8 mouse cellular contexts compared by ENCODE assay signal in genomic region chr13:23555839-23556416, GRCm38 (mm10). TPM values are rescaled to one million over a fixed set of nuclear protein-coding genes. Genes with fewer than 3 reads are reported as not detected.
DNase-seq lines count a peak whose midpoint lies in the region; ATAC-seq and TF ChIP-seq lines count a peak whose summit lies in the region.

No protein-coding gene starts in this region.

- H3K4me2 ChIP-seq in liver, embryonic 15.5 days, result peak overlapping the region; percentile 71
- peak overlapping the region; percentile 95 for H3K4me2 ChIP-seq in neural tube, embryonic 11.5 days (ENCODE audit: low read depth)

- peak overlapping the region; percentile 68 for H3K4me3 ChIP-seq in ES-Bruce4 (ENCODE audit: low read depth, low read length)
- peak overlapping the region; percentile 61 for H3K4me3 ChIP-seq in liver, embryonic 15.5 days (replicated peaks)
- H3K4me3 ChIP-seq in neural tube, embryonic 11.5 days (ENCODE audit: low read depth, low read length), result peak overlapping the region; percentile 60

- H3K4me1 ChIP-seq in ES-Bruce4 (ENCODE audit: control insufficient read depth, insufficient read depth, low read length), result no peaks in the 10 kb centered on the region
- peaks cover 46% of the 10 kb centered on the region for H3K4me1 ChIP-seq in liver, embryonic 15.5 days (replicated peaks)
- no peaks in the 10 kb centered on the region; the same call in 1 of the 2 replicates for H3K4me1 ChIP-seq in neural tube, embryonic 11.5 days (ENCODE audit: control insufficient read depth, insufficient read depth, low read length)

- H3K36me3 ChIP-seq in ES-Bruce4 (ENCODE audit: control insufficient read depth, insufficient read depth, low read length, poor library complexity, severe bottlenecking), result no peaks in the 10 kb centered on the region
- H3K36me3 ChIP-seq in liver, embryonic 15.5 days (replicated peaks), result no peaks in the 10 kb centered on the region
- no peaks in the 10 kb centered on the region for H3K36me3 ChIP-seq in neural tube, embryonic 11.5 days (ENCODE audit: control insufficient read depth, insufficient read depth, low read length)

- intact Hi-C loops in heart, postnatal 10 days (cut with DNase I), result no loop called here

- DNase-seq in brain, embryonic 18.5 days (ENCODE audit: low read depth, low spot score), result peak; percentile 86
- DNase-seq in fat pad, adult 2 months (ENCODE audit: extremely low read depth, low read depth, low spot score), result peak; percentile 72
- peak; percentile 85 for DNase-seq in heart, postnatal 10 days
- DNase-seq in kidney, postnatal 4 days, result peak; percentile 73 to 85
- DNase-seq in neural tube, embryonic 11.5 days (ENCODE audit: low spot score), result peak; percentile 77
- DNase-seq in thymus, postnatal 14 days, result peak; percentile 76

- ATAC-seq in liver, embryonic 15.5 days (ENCODE audit: insufficient read depth), result peak; percentile 41
- ATAC-seq in neural tube, embryonic 11.5 days (ENCODE audit: insufficient read depth, low FRiP score, low TSS enrichment), result peak; percentile 70

- TF ChIP-seq POLR2A in ES-Bruce4 (IDR thresholded peaks at IDR 0.05; ENCODE audit: insufficient read depth, low read length), result peak; percentile 92

- no peak for TF ChIP-seq CTCF in ES-Bruce4 (IDR thresholded peaks at IDR 0.05; ENCODE audit: low read depth, low read length)

- H3K9ac ChIP-seq in ES-Bruce4 (ENCODE audit: low read depth, poor library complexity, severe bottlenecking), result peak overlapping the region; percentile 91
- H3K9ac ChIP-seq in liver, embryonic 15.5 days, result peak overlapping the region; percentile 72
- peak overlapping the region; percentile 75 for H3K9ac ChIP-seq in neural tube, embryonic 11.5 days (ENCODE audit: low read length)

- peak overlapping the region; percentile 94 for H3K27ac ChIP-seq in ES-Bruce4 (ENCODE audit: insufficient read depth, low read length)
- peak overlapping the region; percentile 97 for H3K27ac ChIP-seq in liver, embryonic 15.5 days (replicated peaks)
- H3K27ac ChIP-seq in neural tube, embryonic 11.5 days (ENCODE audit: low read depth, low read length), result peak overlapping the region; percentile 98

- under 1% methylated on average over 18 of the region's 18 CpGs for WGBS in liver, embryonic 15.5 days (ENCODE audit: insufficient replicate concordance)
- under 1% methylated on average over 18 of the region's 18 CpGs for WGBS in neural tube, embryonic 11.5 days

- H3K27me3 ChIP-seq in ES-Bruce4 (ENCODE audit: control insufficient read depth, insufficient read depth, low read length, poor library complexity, severe bottlenecking), result no peaks in the 10 kb centered on the region
- H3K27me3 ChIP-seq in liver, embryonic 15.5 days, result no peaks in the 10 kb centered on the region
- H3K27me3 ChIP-seq in neural tube, embryonic 11.5 days (ENCODE audit: control insufficient read depth, insufficient read depth, low read length), result no peaks in the 10 kb centered on the region

- no peaks in the 10 kb centered on the region for H3K9me3 ChIP-seq in ES-Bruce4 (replicated peaks; ENCODE audit: control insufficient read depth, insufficient read depth, low read length, poor library complexity, severe bottlenecking)
- no peaks in the 10 kb centered on the region for H3K9me3 ChIP-seq in liver, embryonic 15.5 days (replicated peaks)
- H3K9me3 ChIP-seq in neural tube, embryonic 11.5 days (ENCODE audit: control insufficient read depth, low read length), result no peaks in the 10 kb centered on the region

- TF ChIP-seq EP300 in ES-Bruce4 (IDR thresholded peaks at IDR 0.05; ENCODE audit: insufficient read depth, low read depth, low read length), result no peak

RNA-seq across cellular contexts. Expression of gene Hist1h1d, which starts 2.9 kb away (rescaled TPM):
- polyA plus RNA-seq in ES-Bruce4 (2011; ENCODE audit: insufficient read depth, insufficient read length, low read depth, missing spikeins), result 1.6 and 2.0 TPM in 2 replicates
- total RNA-seq in heart, postnatal 10 days (2021), result 10 to 100 TPM; 16.9 to 20.1 TPM
- polyA plus RNA-seq in liver, embryonic 15.5 days (2015; fragmentation: Nextera tagmentation; extraction: Ambion mirVana), result 1.1 TPM in 2 replicates
- polyA plus RNA-seq in neural tube, embryonic 11.5 days (2014; fragmentation: Nextera tagmentation; extraction: Ambion mirVana), result 0.58 TPM in 2 replicates

RNA-seq across cellular contexts. Expression of gene Hist1h4f, which starts 4.5 kb away (rescaled TPM):
- 24.1 and 31.1 TPM in 2 replicates for polyA plus RNA-seq in ES-Bruce4 (2011; ENCODE audit: insufficient read depth, insufficient read length, low read depth, missing spikeins)
- 100 to 1,000 TPM; 308 to 354 TPM for total RNA-seq in heart, postnatal 10 days (2021)
- 1.4 and 2.5 TPM in 2 replicates for polyA plus RNA-seq in liver, embryonic 15.5 days (2015; fragmentation: Nextera tagmentation; extraction: Ambion mirVana)
- 0.94 and 1.5 TPM in 2 replicates for polyA plus RNA-seq in neural tube, embryonic 11.5 days (2014; fragmentation: Nextera tagmentation; extraction: Ambion mirVana)

RNA-seq across cellular contexts. Expression of gene Hist1h3e, which starts 6.2 kb away (rescaled TPM):
- polyA plus RNA-seq in ES-Bruce4 (2011; ENCODE audit: insufficient read depth, insufficient read length, low read depth, missing spikeins), result 14.3 and 15.4 TPM in 2 replicates
- 100 to 1,000 TPM; 125 to 161 TPM for total RNA-seq in heart, postnatal 10 days (2021)
- 2.7 and 4.4 TPM in 2 replicates for polyA plus RNA-seq in liver, embryonic 15.5 days (2015; fragmentation: Nextera tagmentation; extraction: Ambion mirVana)
- 6.4 and 6.9 TPM in 2 replicates for polyA plus RNA-seq in neural tube, embryonic 11.5 days (2014; fragmentation: Nextera tagmentation; extraction: Ambion mirVana)

RNA-seq across cellular contexts. Expression of gene Hist1h3f, which starts 12.1 kb away (rescaled TPM):
- 1.5 TPM in 1 of 2 replicates, not detected in the other for polyA plus RNA-seq in ES-Bruce4 (2011; ENCODE audit: insufficient read depth, insufficient read length, low read depth, missing spikeins)
- 10 to 100 TPM; 52.6 to 63.4 TPM for total RNA-seq in heart, postnatal 10 days (2021)
- 0.99 and 1.4 TPM in 2 replicates for polyA plus RNA-seq in liver, embryonic 15.5 days (2015; fragmentation: Nextera tagmentation; extraction: Ambion mirVana)
- polyA plus RNA-seq in neural tube, embryonic 11.5 days (2014; fragmentation: Nextera tagmentation; extraction: Ambion mirVana), result 0.51 and 1.4 TPM in 2 replicates

RNA-seq across cellular contexts. Expression of gene Hist1h2bh, which starts 12.7 kb away (rescaled TPM):
- 3.9 and 4.2 TPM in 2 replicates for polyA plus RNA-seq in ES-Bruce4 (2011; ENCODE audit: insufficient read depth, insufficient read length, low read depth, missing spikeins)
- total RNA-seq in heart, postnatal 10 days (2021), result 10 to 100 TPM in 1 of 2 experiments, 1 to 10 TPM in 1; 9.2 to 11.2 TPM
- 1.5 and 1.6 TPM in 2 replicates for polyA plus RNA-seq in liver, embryonic 15.5 days (2015; fragmentation: Nextera tagmentation; extraction: Ambion mirVana)
- 0.82 and 1.3 TPM in 2 replicates for polyA plus RNA-seq in neural tube, embryonic 11.5 days (2014; fragmentation: Nextera tagmentation; extraction: Ambion mirVana)

Comparison
In these comparisons a context has a peak if more than half of its experiments do, and no peak if none do; other contexts are left out.
1. Peak in every context shown above with its lines: DNase-seq, ATAC-seq, H3K4me3 ChIP-seq and H3K27ac ChIP-seq.